Mouse (Mus musculus) megakaryocyte, embryonic 14.5 days (primary cell): ENCODE measurements around the gene Tacc2.

ENCODE experiments used
- FLI1 ChIP-seq: IDR thresholded peaks from 2 replicates; pipeline ENCODE4 v1.6.1; 2012; ENCODE audit warnings: low read length, inconsistent platforms, mixed read lengths
- GATA1 ChIP-seq: IDR thresholded peaks from 3 replicates; pipeline ENCODE4 v1.6.1; 2012; ENCODE audit warnings: mixed read lengths, low read length, inconsistent platforms, borderline replicate concordance

DNA sequence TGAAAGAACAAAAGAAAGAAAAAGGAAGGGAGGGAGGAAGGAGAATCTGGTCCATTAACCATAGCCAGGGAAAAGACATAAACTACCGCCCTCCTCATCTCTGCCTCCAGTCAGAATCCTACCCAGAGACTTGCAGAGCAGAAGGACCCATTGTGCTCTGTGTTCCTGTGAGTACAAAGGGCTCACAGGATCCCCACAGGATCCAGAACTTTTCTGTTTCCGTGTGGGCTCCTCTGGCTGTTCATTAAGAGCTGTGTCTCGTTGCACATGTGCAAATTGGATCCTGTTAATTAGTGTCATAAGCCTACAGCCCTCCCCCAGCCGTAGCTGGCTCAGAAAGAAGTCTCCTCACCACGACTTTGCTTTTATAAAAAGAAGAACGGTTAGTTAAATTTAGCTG lies 155.7 kb downstream of the Tacc2 start:
- TF ChIP-seq GATA1 (no peak), FLI1 (no peak)
